Mouse (Mus musculus): ENCODE results near the gene Gm13539.

DNA sequence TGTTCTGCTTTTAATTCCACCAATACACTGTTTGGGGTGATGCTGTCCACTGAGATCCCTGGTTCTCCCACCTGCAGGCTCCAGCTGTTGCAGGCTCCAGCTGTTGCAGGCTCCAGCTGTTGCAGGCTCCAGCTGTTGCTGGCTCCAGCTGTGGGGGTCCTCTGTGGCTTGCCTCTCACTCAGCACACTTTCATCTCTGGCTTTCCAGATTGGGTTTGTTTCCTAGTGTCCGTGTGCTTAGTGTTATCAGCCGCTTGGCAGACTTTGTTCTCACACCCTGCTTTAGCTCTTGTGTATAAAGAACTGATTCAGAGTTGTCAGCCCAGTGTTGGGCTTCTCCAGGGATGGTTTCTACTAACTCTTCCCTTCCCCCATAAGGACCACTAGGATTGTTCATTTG is 15.6 kb downstream of the Gm13539 start:
- TF ChIP-seq POLR2A (IDR thresholded peaks at IDR 0.05; ENCODE audit: low read depth, low read length) (no peak), CTCF (IDR thresholded peaks at IDR 0.05; ENCODE audit: borderline replicate concordance, insufficient read depth, low read length) (no peak)
